Mouse (Mus musculus): Measurements from ENCODE around the gene Nr2f2. TPM values are rescaled to one million over a fixed set of nuclear protein-coding genes. Genes with fewer than 3 reads are reported as not detected.
A peak's percentile ranks its signal among the peaks of the same experiment; 100 is the strongest.

Nr2f2 gene
- 22.2 and 24.6 TPM in 2 replicates for polyA plus RNA-seq (2015; fragmentation: Nextera tagmentation; extraction: Ambion mirVana)

DNA sequence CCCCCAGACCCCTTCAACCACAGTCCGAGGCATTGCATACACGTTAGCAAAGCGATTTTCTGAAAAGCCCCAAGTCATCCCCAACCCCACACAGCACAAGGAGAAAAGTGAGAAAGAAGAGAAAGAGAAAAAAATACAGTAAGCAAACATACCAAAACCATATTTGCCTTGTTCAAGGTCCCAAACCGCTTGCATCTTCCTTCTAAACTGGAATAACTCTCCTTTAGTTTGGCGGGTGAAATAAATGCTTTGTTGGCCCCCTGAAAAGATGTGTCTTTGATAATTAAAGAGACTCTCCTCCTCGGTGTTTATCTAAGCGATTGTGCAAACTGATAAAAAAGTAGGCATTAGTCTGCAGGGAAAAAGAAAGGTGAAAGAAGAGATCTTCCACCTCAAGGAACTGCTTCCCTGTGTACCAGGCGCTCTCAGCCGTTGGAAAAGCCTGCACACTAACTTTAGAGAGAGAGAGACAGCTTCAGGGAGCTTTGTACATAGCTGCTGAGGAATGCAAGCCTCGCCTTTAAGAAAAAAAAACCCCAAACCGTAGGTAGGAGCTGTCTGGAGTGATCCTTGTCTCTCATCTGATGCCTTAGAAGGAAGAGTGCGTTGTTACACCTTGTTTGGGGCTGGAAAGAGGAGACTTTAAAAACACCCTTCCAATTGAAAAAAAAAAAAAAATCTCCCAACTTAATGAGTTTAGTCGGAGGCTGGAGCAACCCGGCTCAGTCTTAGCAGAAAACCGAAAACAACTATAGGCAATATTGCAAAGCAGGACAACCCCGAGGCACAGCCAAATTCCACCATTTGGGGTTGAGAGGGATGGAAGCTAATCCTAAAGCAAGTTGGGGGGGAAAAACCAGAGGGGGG, at the start of gene Nr2f2:
Gene Nr2f2, minus strand, starts transcription at position 795 of the 867 bp plus-strand sequence.
- peaks cover 23% of the 10 kb centered on the region for H3K27me3 ChIP-seq (replicated peaks; ENCODE audit: control insufficient read depth, insufficient read depth, low read length)
- no peaks in the 10 kb centered on the region for H3K9me3 ChIP-seq (ENCODE audit: control insufficient read depth, low read length)
- peak within 1 kb of the TSS; percentile 76 for H3K27ac ChIP-seq (ENCODE audit: low read length)
- 7% methylated on average over 16 of the region's 16 CpGs for WGBS
- no peaks in the 10 kb centered on the region for H3K36me3 ChIP-seq (ENCODE audit: control insufficient read depth, insufficient read depth, low read length)
- peaks cover 23% of the 10 kb centered on the region for H3K4me1 ChIP-seq (ENCODE audit: control insufficient read depth, insufficient read depth, low read length)
- peak within 1 kb of the TSS; percentile 72 for H3K9ac ChIP-seq (ENCODE audit: low read depth, low read length)
- ATAC-seq: no peak
- H3K4me2 ChIP-seq (ENCODE audit: low read depth, low read length): peak within 1 kb of the TSS; percentile 71
- peak within 1 kb of the TSS; percentile 62 for H3K4me3 ChIP-seq (ENCODE audit: low read length)

DNA sequence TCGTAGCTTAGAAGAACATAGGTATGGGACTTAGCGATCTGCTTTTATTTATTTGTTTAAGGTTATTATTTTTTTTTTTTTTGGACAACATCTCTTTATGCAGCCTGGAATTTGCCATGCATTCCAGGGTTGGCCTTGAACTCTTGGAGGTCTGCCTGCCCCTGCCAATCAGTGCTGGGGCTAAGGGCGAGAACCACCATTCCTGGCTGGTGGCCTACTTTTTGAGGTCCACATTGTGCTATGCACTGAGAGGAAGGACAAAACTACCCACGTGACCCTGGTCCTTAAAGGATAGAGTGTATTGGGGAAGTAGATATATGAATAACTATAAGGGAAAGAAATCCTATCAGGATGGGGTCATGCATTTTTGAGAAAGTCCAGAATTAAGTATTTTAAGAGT, 47.9 kb upstream of the Nr2f2 start:
- no peak overlapping the region for H3K4me3 ChIP-seq (ENCODE audit: low read length)
- no peaks in the 10 kb centered on the region for H3K27me3 ChIP-seq (replicated peaks; ENCODE audit: control insufficient read depth, insufficient read depth, low read length)
- H3K36me3 ChIP-seq (ENCODE audit: control insufficient read depth, insufficient read depth, low read length): no peaks in the 10 kb centered on the region
- WGBS: 87% methylated on average over 4 of the region's 4 CpGs
- H3K9me3 ChIP-seq (ENCODE audit: control insufficient read depth, low read length): no peaks in the 10 kb centered on the region
- no peak overlapping the region for H3K9ac ChIP-seq (ENCODE audit: low read depth, low read length)
- ATAC-seq: no peak
- H3K4me1 ChIP-seq (ENCODE audit: control insufficient read depth, insufficient read depth, low read length): no peaks in the 10 kb centered on the region
- no peak overlapping the region for H3K4me2 ChIP-seq (ENCODE audit: low read depth, low read length)
- H3K27ac ChIP-seq (ENCODE audit: low read length): no peak overlapping the region

DNA sequence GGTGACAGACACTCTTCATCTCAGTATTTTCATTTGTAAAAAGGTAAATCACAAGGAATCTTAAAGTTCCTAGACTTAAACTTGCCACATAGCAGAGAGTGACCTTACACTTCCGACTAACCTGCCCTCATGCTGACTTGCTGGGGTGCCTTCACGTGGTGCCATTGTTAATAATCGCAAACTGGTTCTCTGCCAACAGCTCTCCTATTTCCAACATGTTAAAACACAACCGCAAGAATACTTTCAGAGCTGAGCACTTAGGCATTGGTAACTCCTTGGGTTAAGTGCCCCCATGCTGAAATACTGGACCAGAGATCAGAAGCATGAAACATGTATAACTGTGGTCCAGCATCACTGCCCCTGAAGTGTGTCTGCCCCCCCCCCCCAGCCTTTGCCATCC, 47.1 kb upstream of the Nr2f2 start:
- no peak overlapping the region for H3K27ac ChIP-seq (ENCODE audit: low read length)
- no peaks in the 10 kb centered on the region for H3K27me3 ChIP-seq (replicated peaks; ENCODE audit: control insufficient read depth, insufficient read depth, low read length)
- no peak overlapping the region for H3K9ac ChIP-seq (ENCODE audit: low read depth, low read length)
- no peaks in the 10 kb centered on the region for H3K4me1 ChIP-seq (ENCODE audit: control insufficient read depth, insufficient read depth, low read length)
- no peak for ATAC-seq
- H3K4me3 ChIP-seq (ENCODE audit: low read length): no peak overlapping the region
- WGBS: 87% methylated on average over 4 of the region's 4 CpGs
- H3K9me3 ChIP-seq (ENCODE audit: control insufficient read depth, low read length): no peaks in the 10 kb centered on the region
- H3K36me3 ChIP-seq (ENCODE audit: control insufficient read depth, insufficient read depth, low read length): no peaks in the 10 kb centered on the region
- H3K4me2 ChIP-seq (ENCODE audit: low read depth, low read length): no peak overlapping the region

DNA sequence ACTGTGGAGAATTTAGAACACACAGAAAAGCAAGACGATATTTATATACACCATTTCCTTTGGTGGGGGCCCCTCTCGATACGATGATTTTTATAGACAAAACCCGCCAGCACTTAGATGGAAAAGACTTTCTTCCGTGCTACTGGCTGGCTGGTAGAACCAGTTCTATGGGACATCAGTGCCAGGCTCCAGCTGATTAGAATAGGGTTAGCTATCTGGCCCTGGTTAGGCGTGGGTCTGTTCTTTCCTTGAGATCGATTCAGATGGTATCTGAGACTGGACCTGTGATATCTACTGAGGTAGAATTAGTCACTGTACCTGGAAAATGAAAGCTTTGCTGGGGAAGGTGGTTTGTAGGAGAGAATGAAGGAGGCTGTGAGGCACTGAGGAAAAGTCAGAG, 46.4 kb upstream of the Nr2f2 start:
- Histone ChIP-seq H3K4me3 (ENCODE audit: low read length) (no peak overlapping the region), H3K4me2 (ENCODE audit: low read depth, low read length) (no peak overlapping the region), H3K9ac (ENCODE audit: low read depth, low read length) (no peak overlapping the region), H3K36me3 (ENCODE audit: control insufficient read depth, insufficient read depth, low read length) (no peaks in the 10 kb centered on the region), H3K9me3 (ENCODE audit: control insufficient read depth, low read length) (no peaks in the 10 kb centered on the region), H3K4me1 (ENCODE audit: control insufficient read depth, insufficient read depth, low read length) (no peaks in the 10 kb centered on the region), H3K27ac (ENCODE audit: low read length) (no peak overlapping the region), H3K27me3 (replicated peaks; ENCODE audit: control insufficient read depth, insufficient read depth, low read length) (no peaks in the 10 kb centered on the region)
- WGBS: 86% methylated on average over 7 of the region's 7 CpGs
- ATAC-seq: no peak

DNA sequence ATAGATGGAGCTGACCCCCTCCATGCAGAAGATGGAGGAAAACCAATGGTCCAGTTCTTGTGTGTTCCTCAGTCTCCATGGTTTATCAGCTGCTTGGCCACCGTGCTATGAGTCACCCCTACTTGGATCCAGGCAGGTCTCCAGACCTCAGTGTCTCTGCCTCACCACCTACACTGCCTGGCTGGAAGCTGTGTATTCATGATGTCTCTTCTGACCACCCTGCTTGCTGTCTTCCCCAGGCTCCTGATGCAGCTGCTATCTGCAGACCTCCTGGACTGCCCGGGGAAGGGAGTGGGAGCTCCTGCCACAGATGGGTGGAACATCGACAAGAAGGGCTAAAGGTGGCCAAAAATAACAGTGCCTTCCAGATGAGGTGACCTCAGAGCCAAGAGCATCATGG, 43.8 kb upstream of the Nr2f2 start:
- no peak overlapping the region for H3K9ac ChIP-seq (ENCODE audit: low read depth, low read length)
- WGBS: 85% methylated on average over 3 of the region's 3 CpGs
- H3K36me3 ChIP-seq (ENCODE audit: control insufficient read depth, insufficient read depth, low read length): no peaks in the 10 kb centered on the region
- H3K27ac ChIP-seq (ENCODE audit: low read length): no peak overlapping the region
- no peaks in the 10 kb centered on the region for H3K4me1 ChIP-seq (ENCODE audit: control insufficient read depth, insufficient read depth, low read length)
- no peak overlapping the region for H3K4me2 ChIP-seq (ENCODE audit: low read depth, low read length)
- H3K4me3 ChIP-seq (ENCODE audit: low read length): no peak overlapping the region
- H3K9me3 ChIP-seq (ENCODE audit: control insufficient read depth, low read length): no peaks in the 10 kb centered on the region
- ATAC-seq: no peak
- no peaks in the 10 kb centered on the region for H3K27me3 ChIP-seq (replicated peaks; ENCODE audit: control insufficient read depth, insufficient read depth, low read length)

DNA sequence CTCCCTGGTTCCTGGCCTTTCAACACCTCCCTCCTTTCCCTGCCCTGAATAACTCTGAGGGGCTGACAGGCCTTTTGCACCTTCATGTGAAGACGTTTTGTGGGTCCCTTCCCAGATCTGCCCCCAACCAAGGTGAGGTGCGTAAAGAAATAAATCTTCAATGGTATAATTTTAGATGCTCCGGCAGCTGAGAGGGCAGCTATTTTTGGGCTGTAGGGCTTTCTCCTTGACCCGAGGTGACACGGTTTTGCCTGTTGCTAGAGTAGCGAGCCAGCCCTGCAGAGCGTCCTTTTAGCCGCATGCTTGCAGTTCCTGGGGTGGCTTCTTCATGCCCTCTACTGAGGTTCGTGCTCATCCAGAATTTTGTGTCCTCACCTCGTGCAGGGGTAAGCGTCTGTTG, 43.4 kb upstream of the Nr2f2 start:
- Histone ChIP-seq H3K4me3 (ENCODE audit: low read length) (no peak overlapping the region), H3K4me1 (ENCODE audit: control insufficient read depth, insufficient read depth, low read length) (no peaks in the 10 kb centered on the region), H3K27me3 (replicated peaks; ENCODE audit: control insufficient read depth, insufficient read depth, low read length) (no peaks in the 10 kb centered on the region), H3K9ac (ENCODE audit: low read depth, low read length) (no peak overlapping the region), H3K9me3 (ENCODE audit: control insufficient read depth, low read length) (no peaks in the 10 kb centered on the region), H3K4me2 (ENCODE audit: low read depth, low read length) (no peak overlapping the region), H3K36me3 (ENCODE audit: control insufficient read depth, insufficient read depth, low read length) (no peaks in the 10 kb centered on the region), H3K27ac (ENCODE audit: low read length) (no peak overlapping the region)
- no peak for ATAC-seq
- WGBS: 83% methylated on average over 11 of the region's 11 CpGs

DNA sequence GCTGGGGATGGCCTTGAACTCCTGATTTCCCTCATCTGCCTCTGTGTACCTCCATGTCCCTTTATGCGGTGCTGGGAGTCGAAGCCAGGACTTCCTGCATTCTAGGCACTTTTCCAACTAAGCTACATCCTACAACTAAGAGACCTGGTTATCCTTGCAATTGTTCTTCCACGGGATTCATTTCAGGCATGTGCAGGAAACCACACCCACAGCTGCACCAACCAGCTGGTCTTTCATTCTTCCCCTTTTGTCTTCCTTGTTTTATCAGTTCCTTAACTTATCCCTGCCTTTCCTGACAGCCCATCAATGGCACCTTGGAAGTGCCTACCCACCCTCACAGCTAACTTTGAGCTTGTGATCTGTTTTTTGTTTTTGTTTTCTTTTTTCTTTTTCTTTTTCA, 42.3 kb upstream of the Nr2f2 start:
- no peaks in the 10 kb centered on the region for H3K4me1 ChIP-seq (ENCODE audit: control insufficient read depth, insufficient read depth, low read length)
- H3K9ac ChIP-seq (ENCODE audit: low read depth, low read length): no peak overlapping the region
- H3K36me3 ChIP-seq (ENCODE audit: control insufficient read depth, insufficient read depth, low read length): no peaks in the 10 kb centered on the region
- H3K27ac ChIP-seq (ENCODE audit: low read length): no peak overlapping the region
- H3K4me3 ChIP-seq (ENCODE audit: low read length): no peak overlapping the region
- H3K4me2 ChIP-seq (ENCODE audit: low read depth, low read length): no peak overlapping the region
- no peak for ATAC-seq
- 77% methylated on average over 3 of the region's 3 CpGs for WGBS
- no peaks in the 10 kb centered on the region for H3K9me3 ChIP-seq (ENCODE audit: control insufficient read depth, low read length)
- H3K27me3 ChIP-seq (replicated peaks; ENCODE audit: control insufficient read depth, insufficient read depth, low read length): no peaks in the 10 kb centered on the region

DNA sequence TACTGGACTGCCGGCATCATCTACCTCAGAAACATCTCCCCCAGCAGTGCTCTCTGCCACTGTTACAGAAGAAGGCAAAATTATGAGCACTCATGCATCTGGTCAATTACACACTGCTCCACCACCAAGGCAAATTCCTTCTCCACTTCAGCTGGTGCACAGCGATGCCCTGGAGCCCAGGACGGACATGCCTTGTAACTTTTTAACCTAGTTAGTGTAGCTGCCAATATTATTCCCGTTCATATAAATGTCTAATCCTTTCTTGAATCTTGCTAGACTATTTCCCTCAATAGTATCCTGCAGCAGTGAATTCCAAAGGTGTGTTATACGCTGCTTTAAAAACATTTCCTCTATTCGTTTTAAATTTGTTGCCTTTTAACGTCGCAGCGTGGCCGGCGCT, 40.6 kb upstream of the Nr2f2 start:
- 82% methylated on average over 11 of the region's 11 CpGs for WGBS
- Histone ChIP-seq H3K4me2 (ENCODE audit: low read depth, low read length) (no peak overlapping the region), H3K27ac (ENCODE audit: low read length) (no peak overlapping the region), H3K4me1 (ENCODE audit: control insufficient read depth, insufficient read depth, low read length) (no peaks in the 10 kb centered on the region), H3K4me3 (ENCODE audit: low read length) (no peak overlapping the region), H3K36me3 (ENCODE audit: control insufficient read depth, insufficient read depth, low read length) (no peaks in the 10 kb centered on the region), H3K27me3 (replicated peaks; ENCODE audit: control insufficient read depth, insufficient read depth, low read length) (no peaks in the 10 kb centered on the region), H3K9me3 (ENCODE audit: control insufficient read depth, low read length) (no peaks in the 10 kb centered on the region), H3K9ac (ENCODE audit: low read depth, low read length) (no peak overlapping the region)
- no peak for ATAC-seq

DNA sequence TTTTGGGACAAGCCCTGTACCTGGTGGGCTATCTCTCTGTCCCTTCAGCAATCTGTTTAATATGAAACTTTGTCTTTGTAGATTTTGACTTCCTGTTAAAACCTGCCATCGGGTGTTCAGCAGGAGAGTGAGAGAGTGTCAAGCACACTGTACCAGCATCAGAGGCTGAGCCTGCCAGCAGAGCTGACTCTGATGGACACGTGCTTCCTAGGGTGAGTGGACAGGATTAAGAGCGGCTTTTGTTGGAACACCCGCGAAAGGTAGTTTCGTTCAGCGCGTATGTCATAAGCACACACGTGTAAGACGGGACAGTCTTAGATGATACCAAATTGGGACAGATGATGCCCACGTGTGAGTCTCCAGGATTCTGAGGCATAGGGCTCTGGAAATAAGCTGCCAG, 40.0 kb upstream of the Nr2f2 start:
- H3K9ac ChIP-seq (ENCODE audit: low read depth, low read length): no peak overlapping the region
- 90% methylated on average over 11 of the region's 11 CpGs for WGBS
- ATAC-seq: no peak
- H3K4me2 ChIP-seq (ENCODE audit: low read depth, low read length): no peak overlapping the region
- no peaks in the 10 kb centered on the region for H3K36me3 ChIP-seq (ENCODE audit: control insufficient read depth, insufficient read depth, low read length)
- H3K4me3 ChIP-seq (ENCODE audit: low read length): no peak overlapping the region
- no peaks in the 10 kb centered on the region for H3K4me1 ChIP-seq (ENCODE audit: control insufficient read depth, insufficient read depth, low read length)
- no peaks in the 10 kb centered on the region for H3K9me3 ChIP-seq (ENCODE audit: control insufficient read depth, low read length)
- H3K27me3 ChIP-seq (replicated peaks; ENCODE audit: control insufficient read depth, insufficient read depth, low read length): no peaks in the 10 kb centered on the region
- no peak overlapping the region for H3K27ac ChIP-seq (ENCODE audit: low read length)

DNA sequence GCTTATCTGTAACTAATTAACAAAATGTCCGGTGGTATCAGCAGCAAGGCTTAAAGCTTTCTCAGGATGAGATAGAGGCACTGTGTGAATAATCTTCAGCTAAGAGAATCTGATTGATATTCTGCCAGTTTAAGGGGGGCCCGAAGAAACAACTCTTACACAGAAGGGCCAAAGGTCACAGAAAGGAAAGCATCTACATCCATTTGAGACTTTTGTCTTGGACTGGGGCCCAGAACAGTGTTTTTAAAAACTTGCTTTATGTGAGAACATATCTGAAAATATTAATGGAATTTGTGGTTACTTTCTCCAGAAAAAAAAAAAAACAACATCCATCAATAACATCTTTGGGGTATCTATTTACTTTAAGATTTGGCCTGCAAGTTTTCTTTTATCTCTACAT, 38.9 kb upstream of the Nr2f2 start:
- Histone ChIP-seq H3K9ac (ENCODE audit: low read depth, low read length) (no peak overlapping the region), H3K4me2 (ENCODE audit: low read depth, low read length) (no peak overlapping the region), H3K27me3 (replicated peaks; ENCODE audit: control insufficient read depth, insufficient read depth, low read length) (no peaks in the 10 kb centered on the region), H3K27ac (ENCODE audit: low read length) (no peak overlapping the region), H3K4me1 (ENCODE audit: control insufficient read depth, insufficient read depth, low read length) (no peaks in the 10 kb centered on the region), H3K36me3 (ENCODE audit: control insufficient read depth, insufficient read depth, low read length) (no peaks in the 10 kb centered on the region), H3K9me3 (ENCODE audit: control insufficient read depth, low read length) (no peaks in the 10 kb centered on the region), H3K4me3 (ENCODE audit: low read length) (no peak overlapping the region)
- 52% methylated on average over 2 of the region's 2 CpGs for WGBS
- ATAC-seq: no peak

Measured in intestine, embryonic 16.5 days (tissue).